Mouse (Mus musculus) embryonic facial prominence, embryonic 12.5 days (tissue): ENCODE measurements around the gene Tmeff1. TPM values are rescaled to one million over a fixed set of nuclear protein-coding genes. Genes with fewer than 3 reads are reported as not detected.

Experiments
- polyA plus RNA-seq: library from polyadenylated mRNA; unstranded; fragments of >200 nt; fragmentation: Nextera tagmentation; extraction: Ambion mirVana; gene quantifications from 2 replicates; pipeline ENCODE4 v1.2.1, GENCODE M21; 2016

Gene Tmeff1
- polyA plus RNA-seq, 1 experiment from 2014 or later: 124 TPM

Other genes starting within 250 kb of the Tmeff1 start
- 63.8 and 70.9 TPM in 2 replicates for gene Tex10, start 111.7 kb upstream of the Tmeff1 start, polyA plus RNA-seq
- gene Msantd3, start 45.2 kb upstream of the Tmeff1 start, polyA plus RNA-seq: 42.7 and 46.9 TPM in 2 replicates
- gene Cavin4, start 78.3 kb downstream of the Tmeff1 start, polyA plus RNA-seq: 1.3 TPM in 2 replicates